Mouse (Mus musculus) thymus, postnatal 10 days (tissue): ENCODE data around the gene Cldn34d.
A peak's percentile ranks its signal among the peaks of the same experiment; 100 is the strongest.

Experiments used
- DNase-seq, 2 experiments: peaks; one replicate each; pipeline ENCODE4 v3.0.0; 2021; ENCODE audit warnings: low spot score in 2 of 2

Gene Cldn34d

GRCm38 (mm10) chrX:76602824-76603223, at the start of gene Cldn34d:
TSS of gene Cldn34d (minus strand) at chrX:76602924.
- no peak for DNase-seq

GRCm38 (mm10) chrX:76598459-76599206, 4.1 kb downstream of the Cldn34d start:
- DNase-seq = peak in 1 of 2 experiments; percentile 91
